Mouse (Mus musculus) mouse embryonic stem cell (cell line): ENCODE results near the gene Ramp1.

Experiments
- in situ Hi-C, 2 experiments: fragments of 300-500 bp; cut with MboI; formaldehyde crosslinking; loops; 1 replicate in 1 of 2; 3 replicates in 1 of 2; pipeline ENCODE4 v1.14.3; 2019 to 2020; ENCODE audit warnings: low sequenced_read_pairs in 2 of 2, low pct_unique_long_range_greater_than_20kb in 1 of 2, mixed read lengths in 1 of 2; ENCODE audit not compliant: unreplicated experiment in 1 of 2

Ramp1 gene

DNA sequence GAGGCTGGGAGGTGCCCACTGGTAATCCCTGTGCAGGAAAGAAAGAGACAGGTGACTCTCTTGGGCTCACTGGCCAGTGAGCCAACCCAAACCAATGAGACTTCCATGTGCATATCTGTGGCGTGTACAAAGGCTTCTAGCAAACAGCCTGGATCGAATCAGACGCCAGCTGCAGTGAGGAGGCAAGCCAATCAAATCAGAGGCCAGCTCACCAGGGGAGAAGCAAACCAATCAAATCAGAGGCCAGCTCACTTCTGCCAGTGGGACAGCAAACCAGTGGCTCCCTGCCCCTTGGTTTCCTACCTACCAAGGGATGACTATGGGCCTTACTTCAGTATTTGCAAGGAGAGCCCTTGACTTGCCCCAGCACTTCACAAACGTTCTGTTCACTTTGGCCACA, 46.9 kb downstream of the Ramp1 start:
- in situ Hi-C loops: no loop called here

- in situ Hi-C loops: no loop called here
These were observed 47.9 kb downstream of the Ramp1 start for GRCm38 (mm10) chr1:91227381-91228054.

DNA sequence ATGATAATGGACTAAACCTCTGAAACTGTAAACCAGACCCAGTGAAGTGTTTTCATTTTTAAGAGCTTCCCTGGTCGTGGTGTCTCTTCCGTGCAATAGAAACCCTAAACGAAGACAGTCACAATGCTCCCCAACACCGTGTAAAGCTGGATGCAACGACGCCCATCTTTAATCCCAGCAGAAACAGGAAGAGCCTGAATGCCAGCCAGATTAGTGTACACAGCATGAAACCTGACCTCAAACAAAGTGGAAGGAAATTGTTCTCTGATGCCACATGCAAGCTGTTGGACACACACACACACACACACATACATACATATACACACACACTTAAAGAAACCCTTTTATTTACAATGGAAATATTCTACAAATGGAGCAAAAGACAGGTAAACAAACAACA, 51.5 kb downstream of the Ramp1 start:
- in situ Hi-C loops: no loop called here

DNA sequence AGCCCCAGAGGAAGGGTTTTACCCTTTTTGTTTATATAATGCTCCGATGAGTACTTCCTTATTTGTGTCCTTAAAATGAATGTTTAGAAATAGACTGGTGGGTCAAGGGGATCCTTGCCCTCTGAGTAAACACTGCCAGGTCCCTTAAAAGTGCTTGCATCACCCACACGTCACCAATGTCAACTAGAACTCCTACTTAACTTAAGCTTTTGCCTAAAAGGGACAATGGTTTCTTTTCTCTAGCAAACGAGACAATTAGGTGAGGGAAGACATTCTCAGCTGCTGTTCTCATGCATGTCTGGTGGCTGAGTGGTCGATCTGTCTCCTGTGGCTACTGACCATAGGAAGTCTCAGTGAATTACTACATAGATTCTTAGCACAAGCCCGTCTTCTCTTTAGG, 52.3 kb downstream of the Ramp1 start:
- in situ Hi-C loops: no loop called here

GRCm38 (mm10) chr1:91235395-91235794, 55.8 kb downstream of the Ramp1 start:
- in situ Hi-C loops: no loop called here

GRCm38 (mm10) chr1:91237676-91238075, 58.1 kb downstream of the Ramp1 start:
- in situ Hi-C loops: no loop called here

GRCm38 (mm10) chr1:91239112-91239511, 59.5 kb downstream of the Ramp1 start:
- in situ Hi-C loops: no loop called here

DNA sequence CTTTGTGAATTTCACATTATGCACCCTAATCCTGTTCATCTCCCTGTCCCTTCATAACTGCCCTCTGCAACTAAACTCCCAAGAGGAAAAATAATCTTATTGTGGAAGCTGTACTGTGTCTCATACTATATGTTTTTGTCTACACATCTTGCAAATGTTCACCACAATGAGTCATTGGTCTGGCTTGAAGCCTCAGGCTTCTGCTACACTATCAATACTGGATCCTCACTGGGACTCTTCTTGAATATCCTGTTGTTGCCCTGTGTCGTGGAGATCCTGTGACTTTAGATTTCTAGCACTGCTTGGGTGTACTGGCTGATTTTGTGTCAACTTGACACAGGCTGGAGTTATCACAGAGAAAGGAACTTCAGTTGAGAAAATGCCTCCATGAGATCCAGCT, 60.2 kb downstream of the Ramp1 start:
- in situ Hi-C loops: no loop called here

DNA sequence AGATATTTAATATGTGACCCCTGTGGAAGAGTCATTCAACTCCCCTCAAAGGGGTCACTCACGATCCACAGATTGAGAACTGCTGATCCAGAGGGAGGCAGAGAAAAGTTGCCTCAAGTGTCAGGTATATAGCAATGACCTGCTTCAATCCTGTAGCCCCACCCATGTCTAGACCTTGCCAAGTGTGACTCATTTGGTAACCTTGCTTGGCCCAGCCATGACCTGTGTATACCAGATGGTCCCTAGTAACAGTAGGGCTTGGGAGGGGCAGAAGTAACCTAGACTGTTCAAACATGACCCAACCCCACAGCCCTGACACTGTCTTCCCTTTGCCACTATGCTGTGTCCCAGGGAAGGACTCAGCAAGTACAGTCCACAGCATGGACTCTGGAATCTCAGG, 61.1 kb downstream of the Ramp1 start:
- in situ Hi-C loops: no loop called here

DNA sequence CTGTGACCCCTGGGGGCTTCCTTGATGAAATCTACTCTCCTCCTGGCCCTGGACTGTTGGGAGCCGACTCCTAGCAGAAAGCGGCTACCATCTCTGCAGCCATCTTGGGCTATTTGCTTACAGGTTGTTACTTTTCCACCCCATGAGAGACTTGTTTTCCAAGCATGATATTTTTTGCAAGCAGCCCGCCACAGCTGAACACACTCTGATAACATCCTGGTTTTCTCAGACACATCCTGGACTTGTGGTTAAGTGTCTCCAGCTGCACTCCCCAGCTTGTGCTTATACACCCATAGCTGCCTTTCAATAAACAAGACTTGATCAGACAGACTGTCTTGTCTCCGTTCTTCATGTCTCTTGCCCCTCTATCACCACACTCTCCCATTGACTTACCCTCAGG, 61.6 kb downstream of the Ramp1 start:
- in situ Hi-C loops: no loop called here

DNA sequence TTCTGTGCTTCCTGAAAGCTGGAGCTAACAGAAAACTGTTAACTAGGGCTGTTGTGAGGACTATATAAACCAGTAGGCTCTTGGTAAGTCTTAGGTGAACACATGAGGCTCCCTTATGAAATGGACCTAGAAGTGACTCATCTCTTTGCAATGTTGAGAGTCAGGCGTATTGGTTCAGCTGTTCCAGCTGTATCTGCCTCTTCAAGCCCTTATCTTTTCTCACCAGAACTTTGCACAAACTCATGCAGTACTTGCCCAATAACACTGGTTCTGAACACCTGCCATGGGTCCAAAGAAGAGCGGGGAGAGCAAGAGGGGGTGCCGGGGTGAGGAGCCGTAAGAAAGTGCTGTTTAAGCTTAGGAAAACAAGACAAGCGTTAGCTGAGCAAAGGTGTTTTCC, 68.6 kb downstream of the Ramp1 start:
- in situ Hi-C loops: no loop called here

DNA sequence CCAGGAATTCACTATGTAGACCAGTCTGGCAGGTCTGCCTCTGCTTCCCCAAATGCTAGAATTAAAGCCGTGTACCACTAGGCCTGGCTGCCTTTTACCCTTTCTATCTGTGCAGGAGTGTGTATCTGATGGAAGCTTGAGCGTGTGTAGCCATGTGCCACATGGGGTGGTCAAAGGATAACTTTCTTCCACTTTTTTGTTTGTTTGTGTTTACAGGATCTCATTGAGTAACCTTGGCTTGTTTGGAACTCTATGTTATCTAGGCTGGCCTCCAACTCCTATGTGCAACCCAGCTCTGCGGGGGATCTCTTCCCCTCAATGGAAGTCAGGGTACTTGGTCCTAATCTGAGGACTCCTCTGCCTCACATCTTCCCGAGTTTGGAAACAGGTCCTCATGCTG, 69.3 kb downstream of the Ramp1 start:
- in situ Hi-C loops: no loop called here

GRCm38 (mm10) chr1:91249564-91250414, 70.2 kb downstream of the Ramp1 start, which contains the start of gene Ube2f:
TSS of gene Ube2f (plus strand) at chr1:91250304.
- in situ Hi-C loops: no loop called here

- in situ Hi-C loops: no loop called here
These were observed 71.0 kb downstream of the Ramp1 start for GRCm38 (mm10) chr1:91250415-91251147.

DNA sequence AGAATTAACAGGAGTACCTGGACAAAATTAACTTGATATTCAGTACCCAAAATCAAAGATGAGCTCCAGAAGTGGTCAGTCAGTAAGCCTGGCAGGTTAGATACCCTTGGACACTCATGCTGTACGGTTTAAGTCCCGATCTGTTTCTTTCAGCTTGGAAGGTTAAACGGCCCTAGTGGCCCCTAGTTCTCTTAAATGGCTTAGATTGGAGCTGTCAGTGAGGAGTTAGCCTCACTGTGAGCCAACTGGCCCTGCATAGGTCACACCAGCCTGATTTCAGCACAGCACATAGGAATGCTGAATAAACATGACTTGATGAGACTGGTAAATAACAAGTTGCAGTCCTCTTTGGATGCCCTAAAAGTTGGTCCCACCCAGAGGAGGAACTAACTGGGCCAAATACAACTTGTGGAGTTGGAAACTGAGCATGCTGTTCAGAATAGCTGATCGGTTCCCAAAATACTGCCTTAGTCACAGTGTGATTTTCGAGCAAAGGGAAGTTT, 71.6 kb downstream of the Ramp1 start:
- in situ Hi-C loops: no loop called here

DNA sequence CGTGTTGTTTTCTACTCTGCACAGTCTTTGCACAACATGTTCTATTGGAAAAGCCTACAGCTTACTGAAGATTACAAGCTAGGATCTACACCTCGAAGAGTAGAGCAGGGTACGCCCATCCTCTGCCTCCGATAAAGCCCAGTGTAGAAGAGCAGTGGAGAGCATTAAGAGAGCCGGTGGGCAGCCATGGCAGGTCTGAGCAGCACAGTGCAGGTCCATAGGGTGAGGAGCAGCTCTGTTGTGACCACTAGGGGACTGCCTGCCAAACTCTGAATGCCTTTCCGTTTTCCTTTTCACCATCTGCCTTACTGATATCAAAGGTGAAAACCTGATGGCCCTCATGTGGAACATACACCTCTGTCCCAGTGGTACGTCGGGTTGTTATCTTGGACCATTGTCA, 72.3 kb downstream of the Ramp1 start:
- in situ Hi-C loops: no loop called here

DNA sequence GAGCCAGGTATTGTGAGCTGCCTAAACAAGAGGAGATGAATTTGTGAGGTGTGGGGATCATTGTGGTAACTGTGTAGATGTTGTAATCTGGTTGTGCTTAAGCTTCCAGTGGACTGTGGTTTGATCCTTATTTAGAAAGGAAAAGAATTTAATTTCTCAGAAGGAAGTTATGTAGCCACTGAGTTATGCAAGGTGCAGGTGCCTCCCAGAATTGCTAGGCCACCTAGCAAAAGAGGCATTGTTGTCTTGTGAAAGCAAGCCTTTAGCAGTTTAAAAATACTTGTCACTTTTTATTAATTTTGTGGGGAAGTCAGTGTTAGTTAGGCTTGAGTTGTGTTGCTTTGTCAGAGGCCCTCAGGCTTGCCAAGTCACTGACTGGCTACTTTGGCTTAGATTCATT, 78.3 kb downstream of the Ramp1 start:
- in situ Hi-C loops: no loop called here

DNA sequence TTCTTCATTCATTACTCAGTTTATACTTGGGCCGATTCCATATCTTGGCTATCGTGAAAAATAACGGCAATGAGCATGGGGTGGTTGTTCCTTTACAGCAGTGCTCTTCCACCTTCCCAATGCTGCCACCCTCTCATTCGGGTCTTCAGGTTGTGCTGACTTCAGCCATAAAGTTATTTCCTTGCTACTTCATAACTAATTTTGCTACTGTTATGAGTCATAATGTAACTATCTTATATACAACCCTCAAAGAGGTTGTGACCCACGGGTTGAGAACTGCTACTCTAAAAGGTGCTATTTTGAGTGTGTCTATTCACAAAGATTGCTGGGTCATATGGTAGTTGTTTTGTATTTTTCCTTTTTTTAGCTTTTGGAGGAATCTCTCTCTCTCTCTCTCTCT, 80.2 kb downstream of the Ramp1 start:
- in situ Hi-C loops: no loop called here

DNA sequence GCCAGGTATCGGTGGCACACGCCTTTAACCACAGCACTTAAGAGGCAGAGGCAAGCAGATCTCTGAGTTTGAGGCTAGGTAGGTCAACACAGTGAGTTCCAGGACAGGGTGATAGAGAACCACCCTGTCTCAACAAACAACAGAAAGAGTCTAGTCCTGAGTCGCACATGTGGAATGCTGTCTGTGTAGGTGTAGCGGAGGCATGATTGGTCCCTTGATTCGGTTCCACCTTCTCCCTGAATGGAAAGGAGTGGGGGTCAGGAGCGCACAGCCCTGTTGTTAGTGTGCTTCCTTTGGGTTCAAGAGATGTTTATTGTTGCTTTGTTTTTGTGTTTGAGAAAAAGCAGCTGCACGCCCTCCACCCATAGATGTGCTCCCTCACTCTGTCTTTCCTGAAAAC, 82.9 kb downstream of the Ramp1 start:
- in situ Hi-C loops: no loop called here
